Mouse (Mus musculus) adrenal gland, adult 18-20 months (tissue): ENCODE results near the gene Phactr1. TPM values are rescaled to one million over a fixed set of nuclear protein-coding genes. Genes with fewer than 3 reads are reported as not detected.

Source experiments
- DNase-seq, 2 experiments: peaks; one replicate each; pipeline ENCODE4 v3.0.0; 2021 to 2022; ENCODE audit warnings: low spot score in 2 of 2
- long read RNA-seq, 2 experiments: library from polyadenylated mRNA; stranded (forward); transcript quantifications; one replicate each; pipeline ENCODE4 v2.0.0; 2021
- total RNA-seq, 2 experiments: library from RNA; stranded (reverse); gene quantifications; 1 replicate in 1 of 2; 2 replicates in 1 of 2; pipeline ENCODE4 v1.2.3; 2021

The Phactr1 gene
- 1 to 10 TPM; 6.0 to 9.2 TPM for total RNA-seq
- long read RNA-seq, experiment 1, partial matches to known transcripts = 1 of 6 reads
- long read RNA-seq, experiment 1, other reads (novel, unspliced or antisense) = 4 of 6 reads
- long read RNA-seq, experiment 2, partial matches to known transcripts = 3 of 4 reads
- long read RNA-seq, experiment 2, other reads (novel, unspliced or antisense) = 0 of 4 reads

DNA sequence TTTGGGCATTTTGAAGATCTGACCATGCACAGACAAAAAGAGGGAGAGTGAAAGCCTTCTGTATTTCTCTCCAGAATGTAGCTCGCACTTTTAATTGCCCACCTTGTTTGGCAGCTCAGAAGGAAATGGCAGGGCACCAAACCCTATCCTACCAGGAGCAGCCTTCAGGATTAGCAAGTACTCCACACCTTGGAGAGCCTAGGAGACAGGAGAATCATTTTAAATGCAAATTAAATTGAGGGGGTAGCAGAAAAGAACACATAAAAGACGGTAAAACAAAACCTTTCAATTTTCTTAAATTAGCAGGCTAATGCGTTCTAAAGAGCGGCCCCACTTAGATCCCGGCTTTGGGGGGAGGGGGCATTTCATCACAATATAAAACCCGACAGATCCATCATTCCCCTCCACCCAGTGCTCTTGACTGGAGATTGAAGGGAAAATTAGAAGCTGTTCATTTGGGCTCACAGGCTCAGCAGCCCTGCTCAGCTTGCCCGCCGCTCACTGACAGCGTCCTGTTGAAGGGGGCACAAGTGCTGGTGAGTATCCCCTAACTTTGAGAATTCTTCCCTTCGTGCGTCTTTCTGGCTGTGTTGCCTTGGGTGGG lies at the start of gene Phactr1:
Phactr1 (plus strand) TSS at position 233 of the 604 bp plus-strand sequence.
- DNase-seq = no peak

- no peak for DNase-seq
Measured at GRCm38 (mm10) chr13:42634908-42635307, 45.5 kb upstream of the Phactr1 start.

GRCm38 (mm10) chr13:42650228-42650627 lies 30.2 kb upstream of the Phactr1 start:
- DNase-seq = no peak

GRCm38 (mm10) chr13:42656643-42657315 lies 23.6 kb upstream of the Phactr1 start:
- no peak for DNase-seq

DNA sequence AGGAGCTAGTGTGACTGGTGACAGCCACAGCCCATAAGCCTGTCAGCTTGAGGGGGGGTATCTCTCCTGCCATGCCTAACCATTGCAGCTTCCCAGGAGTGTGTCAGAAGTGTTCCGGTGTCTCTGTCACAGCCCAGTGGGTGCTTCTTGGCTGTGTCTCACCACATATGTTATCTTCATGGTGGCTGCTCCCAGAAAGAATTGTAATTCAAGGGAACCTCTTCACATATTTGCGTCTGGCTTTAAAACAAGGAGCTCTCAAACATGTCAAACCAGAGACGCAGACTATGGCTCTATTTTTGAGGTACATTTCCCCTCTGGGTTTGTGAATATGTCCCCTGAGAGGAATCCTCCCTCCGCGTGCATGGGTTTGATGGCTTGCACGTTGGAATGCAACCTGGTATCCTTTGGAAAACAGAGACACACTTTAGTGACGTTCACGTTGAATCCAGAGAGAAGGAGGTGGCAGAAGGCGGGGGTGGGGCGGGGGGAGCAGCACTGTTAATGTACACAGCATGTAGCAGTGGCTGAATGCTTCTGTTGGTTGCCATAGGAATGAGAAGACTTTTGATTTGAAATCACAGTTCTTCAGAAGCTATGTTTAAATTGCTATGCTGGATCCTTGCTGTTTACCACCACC lies 8.7 kb upstream of the Phactr1 start:
- no peak for DNase-seq

GRCm38 (mm10) chr13:42681299-42681698 lies 876 bp downstream of the Phactr1 start:
- DNase-seq = no peak

DNA sequence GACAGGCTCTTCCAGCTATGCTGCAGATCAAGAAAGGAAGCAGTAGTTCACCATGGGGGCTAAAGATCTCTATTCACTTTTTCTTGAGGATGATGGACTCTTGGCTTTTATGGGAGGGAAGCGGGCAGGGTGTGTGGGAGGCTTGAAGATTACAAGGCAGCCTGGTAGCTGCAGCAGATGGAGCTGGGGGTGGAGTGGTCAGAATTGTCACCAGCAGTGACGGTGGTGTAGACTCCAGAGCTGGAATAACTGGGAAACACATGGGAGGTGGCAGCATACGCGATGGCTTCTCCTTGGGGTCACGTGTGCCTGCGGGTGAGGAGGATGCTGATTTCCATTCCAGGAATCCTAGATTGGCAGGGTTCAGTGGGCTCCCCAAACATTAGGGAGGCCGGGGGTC lies 3.8 kb downstream of the Phactr1 start:
- no peak for DNase-seq

GRCm38 (mm10) chr13:42692233-42692632 lies 11.8 kb downstream of the Phactr1 start:
- DNase-seq = no peak

DNA sequence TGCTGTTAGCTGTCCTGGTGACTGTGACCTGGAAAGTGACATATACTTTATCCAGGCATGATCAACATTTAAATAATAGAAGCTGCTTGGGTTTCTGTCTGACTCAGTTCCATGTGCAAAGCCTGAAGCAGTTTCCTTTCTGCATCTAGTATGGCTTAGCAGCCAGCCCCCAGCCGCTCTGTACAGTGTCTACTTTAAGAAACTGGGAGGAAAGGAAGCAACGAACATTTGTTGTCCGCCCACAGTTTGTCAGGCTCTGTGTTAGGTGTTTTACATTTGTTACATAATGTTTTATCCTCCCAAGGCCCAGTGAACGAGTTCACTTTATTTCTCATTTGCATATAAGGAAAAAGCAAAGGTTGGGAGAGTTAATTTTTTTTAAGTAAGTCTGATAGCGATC lies 16.2 kb downstream of the Phactr1 start:
- DNase-seq = no peak

DNA sequence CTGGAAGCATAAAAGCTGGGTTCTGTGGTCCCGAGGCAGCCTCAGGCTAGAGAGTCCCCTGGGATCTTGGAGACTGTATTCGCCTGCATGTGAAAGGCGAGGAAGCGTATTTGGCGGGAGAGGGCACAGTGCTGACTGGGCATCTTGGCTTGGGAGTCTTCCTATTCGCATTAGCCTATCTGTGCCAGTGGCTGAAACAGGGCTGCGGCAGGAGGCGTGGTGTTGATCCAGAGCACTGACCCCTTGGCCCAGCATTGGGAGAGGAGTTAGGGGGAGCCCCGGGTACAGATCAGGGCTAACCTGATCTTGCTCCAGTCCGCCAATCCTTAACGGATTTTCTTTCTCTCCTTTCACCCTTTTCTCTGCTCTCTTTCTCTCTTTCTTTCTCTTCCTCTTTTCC lies 28.7 kb downstream of the Phactr1 start:
- DNase-seq = no peak

DNA sequence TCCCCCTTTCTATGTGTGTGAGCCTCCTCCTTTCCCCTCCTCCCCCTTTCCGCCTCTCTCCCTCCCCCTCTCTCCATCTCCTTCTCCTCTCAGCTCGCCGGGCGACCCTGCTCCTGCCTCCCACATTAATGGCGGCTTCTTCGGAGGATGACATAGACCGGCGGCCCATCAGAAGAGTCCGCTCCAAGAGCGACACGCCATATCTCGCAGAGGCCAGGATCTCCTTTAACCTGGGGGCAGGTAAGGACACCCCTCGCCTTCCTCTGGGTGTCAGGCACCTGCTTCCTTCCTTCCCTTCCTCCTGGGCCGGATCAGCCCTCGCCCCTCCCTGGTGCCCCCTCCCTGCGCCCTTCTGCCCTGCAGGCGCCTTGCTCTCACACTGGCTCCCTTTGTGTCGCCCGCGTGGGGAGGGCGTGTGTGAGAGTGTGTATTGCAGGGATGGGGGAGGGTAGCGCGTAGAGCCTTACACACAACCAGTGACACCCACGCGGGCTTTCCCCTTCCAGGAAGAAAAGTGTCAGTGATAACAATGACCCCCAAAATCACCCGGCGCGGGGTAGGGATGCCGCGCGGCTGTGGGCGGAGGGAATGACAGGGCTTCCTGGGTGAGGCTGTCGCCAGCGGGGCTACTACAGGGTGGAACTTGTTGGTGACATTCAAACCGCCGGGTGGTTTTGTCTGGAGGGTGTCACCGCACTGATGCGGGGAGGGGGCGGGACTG lies 29.3 kb downstream of the Phactr1 start:
- no peak for DNase-seq

DNA sequence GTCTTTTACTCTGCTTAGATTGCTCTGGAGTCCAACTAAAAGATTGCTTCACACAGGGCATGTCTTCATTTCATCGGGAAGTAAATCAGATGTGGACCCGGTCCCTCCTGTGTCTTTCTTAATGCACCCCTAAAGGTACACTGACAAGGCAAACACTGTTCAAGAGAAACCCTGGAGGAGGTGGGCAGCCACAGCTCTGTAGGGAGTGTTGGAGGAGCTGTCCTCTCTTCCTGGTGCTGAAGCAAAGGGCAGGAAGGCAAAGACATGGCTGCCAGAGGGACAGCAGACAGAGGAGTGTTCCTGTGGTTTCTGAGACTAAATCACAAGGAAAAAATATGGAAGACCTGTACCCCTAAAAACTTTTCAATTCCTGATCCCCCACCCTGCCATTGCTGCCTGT lies 31.1 kb downstream of the Phactr1 start:
- DNase-seq = peak in 1 of 2 experiments; percentile 26

DNA sequence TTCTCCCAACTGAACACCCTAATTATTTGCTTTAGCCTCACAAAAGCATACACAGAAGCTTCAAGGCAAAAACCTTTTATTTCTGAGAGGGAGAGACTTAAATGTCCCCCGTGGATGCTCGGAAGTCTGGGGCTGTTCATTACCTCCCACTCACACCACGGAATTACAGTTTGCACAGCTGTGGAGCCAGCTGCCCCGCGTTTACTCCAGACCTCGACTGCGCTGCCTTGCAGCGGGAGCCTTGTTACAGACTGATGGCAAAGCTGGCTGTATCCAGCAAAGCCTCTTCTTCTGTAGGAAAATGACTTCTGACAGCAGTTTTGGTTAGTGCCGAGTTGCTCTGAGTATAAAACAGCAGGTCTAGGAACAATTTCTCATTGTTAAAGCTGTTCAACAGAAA lies 39.0 kb downstream of the Phactr1 start:
- no peak for DNase-seq

- DNase-seq = no peak
Measured at GRCm38 (mm10) chr13:42720135-42720534, 39.7 kb downstream of the Phactr1 start.

DNA sequence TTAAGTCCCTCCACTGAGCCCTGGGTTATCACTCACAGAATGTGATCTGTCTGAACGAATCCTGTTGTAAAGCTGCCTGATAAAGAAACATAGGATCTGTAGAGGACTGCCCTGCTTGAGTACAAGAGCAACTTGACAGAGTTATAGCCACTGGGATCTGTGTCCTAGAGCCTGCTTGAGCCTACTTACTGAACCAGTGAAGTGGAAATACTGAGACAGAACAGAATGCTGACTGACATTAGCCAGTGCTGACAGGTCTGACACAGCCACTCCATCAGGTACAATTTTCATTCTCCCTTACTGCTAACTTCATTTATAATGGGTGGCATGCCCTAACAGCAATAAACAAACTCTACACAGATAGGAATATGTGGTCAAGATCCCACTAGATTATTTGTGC lies 40.2 kb downstream of the Phactr1 start:
- DNase-seq = no peak

- no peak for DNase-seq
Measured at GRCm38 (mm10) chr13:42724011-42724410, 43.6 kb downstream of the Phactr1 start.

- no peak for DNase-seq
Measured at GRCm38 (mm10) chr13:42725709-42726231, 45.3 kb downstream of the Phactr1 start.

- DNase-seq = no peak
Measured at GRCm38 (mm10) chr13:42737486-42737885, 57.1 kb downstream of the Phactr1 start.

DNA sequence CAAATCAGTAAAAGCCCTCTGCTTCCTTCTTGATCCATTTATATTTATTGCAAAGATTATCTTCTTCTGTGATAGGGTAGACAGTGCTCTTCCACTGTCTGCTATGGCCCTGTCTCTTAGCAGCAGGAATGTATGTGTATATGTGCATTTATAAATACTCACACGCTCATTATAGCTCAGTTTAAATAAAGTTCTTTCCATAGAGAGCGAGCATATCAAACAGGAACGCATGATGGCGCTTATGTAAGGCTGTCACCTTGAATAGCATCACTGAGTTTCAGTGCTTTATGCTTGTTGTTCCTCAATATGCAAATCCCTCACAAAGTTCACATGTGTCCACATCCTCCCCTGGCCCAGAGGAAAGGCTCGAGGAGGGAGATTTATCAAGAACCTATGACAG lies 57.7 kb downstream of the Phactr1 start:
- no peak for DNase-seq

GRCm38 (mm10) chr13:42742226-42742625 lies 61.8 kb downstream of the Phactr1 start:
- no peak for DNase-seq

- DNase-seq = no peak
Measured at GRCm38 (mm10) chr13:42744467-42744866, 64.0 kb downstream of the Phactr1 start.
